In genomic region chr4:154925413-154925812, GRCm38 (mm10) we compare ENCODE assay signal across 9 mouse cellular contexts. TPM values are rescaled to one million over a fixed set of nuclear protein-coding genes. Genes with fewer than 3 reads are reported as not detected.
DNase-seq lines count a peak whose midpoint lies in the region; ATAC-seq and TF ChIP-seq lines count a peak whose summit lies in the region.
"Had no signal": no experiment of that assay in that cellular context is flagged by ENCODE, and none has a peak within 500 bp of the region (broad histone marks: within the 10 kb centered on the region; RNA-seq: fewer than 3 reads in every experiment).

No protein-coding gene starts in this region.

- peak; percentile 44 for TF ChIP-seq CTCF in kidney, postnatal 0 days (IDR thresholded peaks at IDR 0.05; ENCODE audit: low read depth)
- peak; percentile 94 for TF ChIP-seq CTCF in liver, embryonic 14.5 days (IDR thresholded peaks at IDR 0.05; ENCODE audit: low read depth)
- TF ChIP-seq CTCF in testis, adult 2 months (IDR thresholded peaks at IDR 0.05; ENCODE audit: control insufficient read depth, insufficient read depth, insufficient replicate concordance, low read depth, low read length), result peak; percentile 75; the same call in 1 of the 2 replicates

- H3K36me3 ChIP-seq in kidney, postnatal 0 days (ENCODE audit: insufficient read depth, low read length), result no peaks in the 10 kb centered on the region
- H3K36me3 ChIP-seq in liver, embryonic 14.5 days (replicated peaks; ENCODE audit: control insufficient read depth, insufficient read depth, low read depth), result peaks cover 62% of the 10 kb centered on the region
- no peaks in the 10 kb centered on the region for H3K36me3 ChIP-seq in testis, adult 2 months (ENCODE audit: control insufficient read depth, insufficient read depth, low read length)
- no peaks in the 10 kb centered on the region for H3K36me3 ChIP-seq in midbrain, embryonic 14.5 days (ENCODE audit: control insufficient read depth, insufficient read depth, low read length)

- no peak for ATAC-seq in kidney, postnatal 0 days (replicated peaks; ENCODE audit: low FRiP score, low read depth)
- ATAC-seq in liver, embryonic 14.5 days (ENCODE audit: insufficient read depth), result no peak
- no peak for ATAC-seq in midbrain, embryonic 14.5 days (ENCODE audit: low FRiP score, low TSS enrichment)

- no peak overlapping the region for H3K27ac ChIP-seq in kidney, postnatal 0 days
- peak overlapping the region; percentile 42 for H3K27ac ChIP-seq in liver, embryonic 14.5 days
- no peak overlapping the region for H3K27ac ChIP-seq in testis, adult 2 months (ENCODE audit: control insufficient read depth, insufficient read depth, low read depth, low read length)
- no peak overlapping the region for H3K27ac ChIP-seq in midbrain, embryonic 14.5 days (replicated peaks; ENCODE audit: low read depth, low read length)

- H3K4me2 ChIP-seq in kidney, postnatal 0 days (ENCODE audit: low read length), result no peak overlapping the region
- H3K4me2 ChIP-seq in liver, embryonic 14.5 days (ENCODE audit: low read depth), result peak overlapping the region; percentile 76
- H3K4me2 ChIP-seq in midbrain, embryonic 14.5 days (ENCODE audit: low read length), result no peak overlapping the region

- no peak for DNase-seq in kidney, postnatal 0 days (ENCODE audit: low spot score)
- DNase-seq in kidney, adult 9 months, result no peak
- peak; percentile 73 for DNase-seq in R1 (ENCODE audit: low read depth, low spot score)
- DNase-seq in liver, embryonic 14.5 days (ENCODE audit: low read depth in 3 of 3, low spot score in 3 of 3), result no peak
- DNase-seq in right cerebral cortex, postnatal 14 days, result no peak
- DNase-seq in midbrain, embryonic 14.5 days, result no peak
- no peak for DNase-seq in cerebellum, adult 9-11 months
- DNase-seq: adrenal gland, adult 2 months had no signal

- TF ChIP-seq POLR2A in testis, adult 2 months (IDR thresholded peaks at IDR 0.05; ENCODE audit: control insufficient read depth, low read depth, low read length), result no peak

- H3K4me1 ChIP-seq in kidney, postnatal 0 days (replicated peaks; ENCODE audit: insufficient read depth, low read length), result no peaks in the 10 kb centered on the region; the same call in none of the 2 replicates
- H3K4me1 ChIP-seq in liver, embryonic 14.5 days (replicated peaks; ENCODE audit: control insufficient read depth in 2 of 2, insufficient read depth in 2 of 2, low read length in 1 of 2), result peaks cover 44 to 53% of the 10 kb centered on the region in 2 experiments
- no peaks in the 10 kb centered on the region for H3K4me1 ChIP-seq in testis, adult 2 months (ENCODE audit: control insufficient read depth, insufficient read depth, low read length)
- H3K4me1 ChIP-seq in midbrain, embryonic 14.5 days (ENCODE audit: control insufficient read depth, insufficient read depth, low read length), result no peaks in the 10 kb centered on the region

- H3K4me3 ChIP-seq in kidney, postnatal 0 days (replicated peaks; ENCODE audit: low read depth, low read length), result no peak overlapping the region
- H3K4me3 ChIP-seq in liver, embryonic 14.5 days (ENCODE audit: insufficient read depth in 1 of 2, low read depth in 2 of 2, low read length in 2 of 2), result peak overlapping the region; percentile 90 to 95
- H3K4me3 ChIP-seq in testis, adult 2 months (ENCODE audit: control insufficient read depth, low read depth, low read length), result no peak overlapping the region
- H3K4me3 ChIP-seq in midbrain, embryonic 14.5 days (replicated peaks; ENCODE audit: low read depth, low read length), result no peak overlapping the region

- no peaks in the 10 kb centered on the region for H3K9me3 ChIP-seq in kidney, postnatal 0 days (replicated peaks; ENCODE audit: low read length)
- no peaks in the 10 kb centered on the region for H3K9me3 ChIP-seq in liver, embryonic 14.5 days (ENCODE audit: control insufficient read depth, low read length)
- H3K9me3 ChIP-seq in midbrain, embryonic 14.5 days (ENCODE audit: control insufficient read depth, low read length), result no peaks in the 10 kb centered on the region

- TF ChIP-seq EP300 in liver, embryonic 14.5 days (IDR thresholded peaks at IDR 0.05; ENCODE audit: low read depth), result no peak

- WGBS in kidney, postnatal 0 days, result 47% methylated on average over 4 of the region's 4 CpGs
- WGBS in liver, embryonic 14.5 days (ENCODE audit: insufficient replicate concordance), result 48% methylated on average over 4 of the region's 4 CpGs
- 55% methylated on average over 4 of the region's 4 CpGs for WGBS in midbrain, embryonic 14.5 days

- no peaks in the 10 kb centered on the region for H3K27me3 ChIP-seq in kidney, postnatal 0 days (ENCODE audit: insufficient read depth, low read length)
- no peaks in the 10 kb centered on the region for H3K27me3 ChIP-seq in liver, embryonic 14.5 days (ENCODE audit: control insufficient read depth, insufficient read depth, low read length)
- no peaks in the 10 kb centered on the region for H3K27me3 ChIP-seq in testis, adult 2 months (ENCODE audit: control insufficient read depth, insufficient read depth, low read length)
- H3K27me3 ChIP-seq in midbrain, embryonic 14.5 days (ENCODE audit: control insufficient read depth, insufficient read depth, low read length), result no peaks in the 10 kb centered on the region

- H3K9ac ChIP-seq in kidney, postnatal 0 days (ENCODE audit: low read depth, low read length), result no peak overlapping the region
- peak overlapping the region; percentile 97 for H3K9ac ChIP-seq in liver, embryonic 14.5 days (replicated peaks)
- no peak overlapping the region for H3K9ac ChIP-seq in midbrain, embryonic 14.5 days (replicated peaks; ENCODE audit: low read length)

RNA-seq across cellular contexts. Expression of gene Tnfrsf14, which starts 3.0 kb away (rescaled TPM):
- polyA plus RNA-seq in kidney, postnatal 0 days (2015; fragmentation: Nextera tagmentation; extraction: Ambion mirVana), result 0.75 and 1.3 TPM in 2 replicates
- 122 and 308 TPM in 2 replicates for polyA plus RNA-seq in liver, embryonic 14.5 days (2012; rRNA removed)
- polyA plus RNA-seq in liver, embryonic 14.5 days (2014; fragmentation: Nextera tagmentation; extraction: Ambion mirVana), result 37.0 and 38.7 TPM in 2 replicates
- 0.70 and 1.0 TPM in 2 replicates for polyA plus RNA-seq in testis, adult 2 months (2012; rRNA removed)
- not detected in 2 replicates for polyA plus RNA-seq in midbrain, embryonic 14.5 days (2014; fragmentation: Nextera tagmentation; extraction: Ambion mirVana)

RNA-seq across cellular contexts. Expression of gene Fam213b, which starts 26.5 kb away (rescaled TPM):
- polyA plus RNA-seq in kidney, postnatal 0 days (2015; fragmentation: Nextera tagmentation; extraction: Ambion mirVana), result 40.6 and 42.0 TPM in 2 replicates
- polyA plus RNA-seq in liver, embryonic 14.5 days (2012; rRNA removed), result 4.0 and 5.8 TPM in 2 replicates
- 9.3 and 9.8 TPM in 2 replicates for polyA plus RNA-seq in liver, embryonic 14.5 days (2014; fragmentation: Nextera tagmentation; extraction: Ambion mirVana)
- polyA plus RNA-seq in testis, adult 2 months (2012; rRNA removed), result 1.6 and 1.7 TPM in 2 replicates
- 52.1 and 53.2 TPM in 2 replicates for polyA plus RNA-seq in midbrain, embryonic 14.5 days (2014; fragmentation: Nextera tagmentation; extraction: Ambion mirVana)

RNA-seq across cellular contexts. Expression of gene Hes5, which starts 35.3 kb away (rescaled TPM):
- 5.8 and 6.2 TPM in 2 replicates for polyA plus RNA-seq in kidney, postnatal 0 days (2015; fragmentation: Nextera tagmentation; extraction: Ambion mirVana)
- polyA plus RNA-seq in liver, embryonic 14.5 days (2012; rRNA removed), result 0.04 and 0.16 TPM in 2 replicates
- polyA plus RNA-seq in liver, embryonic 14.5 days (2014; fragmentation: Nextera tagmentation; extraction: Ambion mirVana), result not detected in 2 replicates
- polyA plus RNA-seq in testis, adult 2 months (2012; rRNA removed), result 0.57 and 0.65 TPM in 2 replicates
- polyA plus RNA-seq in midbrain, embryonic 14.5 days (2014; fragmentation: Nextera tagmentation; extraction: Ambion mirVana), result 111 and 123 TPM in 2 replicates
- polyA plus RNA-seq: adrenal gland, adult 2 months had no signal

RNA-seq across cellular contexts. Expression of gene Pank4, which starts 38.5 kb away (rescaled TPM):
- 30.4 TPM in 2 replicates for polyA plus RNA-seq in kidney, postnatal 0 days (2015; fragmentation: Nextera tagmentation; extraction: Ambion mirVana)
- 27.9 and 32.5 TPM in 2 replicates for polyA plus RNA-seq in liver, embryonic 14.5 days (2012; rRNA removed)
- polyA plus RNA-seq in liver, embryonic 14.5 days (2014; fragmentation: Nextera tagmentation; extraction: Ambion mirVana), result 19.5 and 21.6 TPM in 2 replicates
- 16.7 TPM in 2 replicates for polyA plus RNA-seq in testis, adult 2 months (2012; rRNA removed)
- 30.6 and 38.8 TPM in 2 replicates for polyA plus RNA-seq in midbrain, embryonic 14.5 days (2014; fragmentation: Nextera tagmentation; extraction: Ambion mirVana)

RNA-seq across cellular contexts. Expression of gene Mmel1, which starts 56.0 kb away (rescaled TPM):
- not detected in 2 replicates for polyA plus RNA-seq in kidney, postnatal 0 days (2015; fragmentation: Nextera tagmentation; extraction: Ambion mirVana)
- 2.1 and 2.4 TPM in 2 replicates for polyA plus RNA-seq in liver, embryonic 14.5 days (2012; rRNA removed)
- 2.7 and 2.9 TPM in 2 replicates for polyA plus RNA-seq in liver, embryonic 14.5 days (2014; fragmentation: Nextera tagmentation; extraction: Ambion mirVana)
- polyA plus RNA-seq in testis, adult 2 months (2012; rRNA removed), result 111 and 124 TPM in 2 replicates
- polyA plus RNA-seq in midbrain, embryonic 14.5 days (2014; fragmentation: Nextera tagmentation; extraction: Ambion mirVana), result 0.50 and 0.53 TPM in 2 replicates

Comparison
In these comparisons a context has a peak if more than half of its experiments do, and no peak if none do; other contexts are left out.
1. H3K4me3 ChIP-seq: peak in liver, embryonic 14.5 days (2 of 2); none in kidney, postnatal 0 days (single experiment), testis, adult 2 months (single experiment) and midbrain, embryonic 14.5 days (single experiment).
2. CTCF ChIP-seq: peak in every context shown above with its lines; median percentile 94 in liver, embryonic 14.5 days; 75 in testis, adult 2 months; 44 in kidney, postnatal 0 days.
3. RNA of gene Tnfrsf14, which starts 3.0 kb away (polyA plus RNA-seq): 37.0 to 308 TPM in liver, embryonic 14.5 days; 0.75 to 1.3 TPM in kidney, postnatal 0 days, 0.70 to 1.0 TPM in testis, adult 2 months and not detected in midbrain, embryonic 14.5 days; every median in the first group is over 10 times any median in the second.
4. RNA of gene Hes5, which starts 35.3 kb away (polyA plus RNA-seq): 111 to 123 TPM in midbrain, embryonic 14.5 days; 5.8 to 6.2 TPM in kidney, postnatal 0 days, 0.57 to 0.65 TPM in testis, adult 2 months and 0.04 to 0.16 TPM in liver, embryonic 14.5 days; every median in the first group is over 10 times any median in the second.